Mouse (Mus musculus) spleen, postnatal 4 days (tissue): ENCODE data around the gene Nell2.

Source experiments
- DNase-seq, 2 experiments: peaks; one replicate each; pipeline ENCODE4 v3.0.0; 2022; ENCODE audit warnings: low spot score in 2 of 2

The Nell2 gene

DNA sequence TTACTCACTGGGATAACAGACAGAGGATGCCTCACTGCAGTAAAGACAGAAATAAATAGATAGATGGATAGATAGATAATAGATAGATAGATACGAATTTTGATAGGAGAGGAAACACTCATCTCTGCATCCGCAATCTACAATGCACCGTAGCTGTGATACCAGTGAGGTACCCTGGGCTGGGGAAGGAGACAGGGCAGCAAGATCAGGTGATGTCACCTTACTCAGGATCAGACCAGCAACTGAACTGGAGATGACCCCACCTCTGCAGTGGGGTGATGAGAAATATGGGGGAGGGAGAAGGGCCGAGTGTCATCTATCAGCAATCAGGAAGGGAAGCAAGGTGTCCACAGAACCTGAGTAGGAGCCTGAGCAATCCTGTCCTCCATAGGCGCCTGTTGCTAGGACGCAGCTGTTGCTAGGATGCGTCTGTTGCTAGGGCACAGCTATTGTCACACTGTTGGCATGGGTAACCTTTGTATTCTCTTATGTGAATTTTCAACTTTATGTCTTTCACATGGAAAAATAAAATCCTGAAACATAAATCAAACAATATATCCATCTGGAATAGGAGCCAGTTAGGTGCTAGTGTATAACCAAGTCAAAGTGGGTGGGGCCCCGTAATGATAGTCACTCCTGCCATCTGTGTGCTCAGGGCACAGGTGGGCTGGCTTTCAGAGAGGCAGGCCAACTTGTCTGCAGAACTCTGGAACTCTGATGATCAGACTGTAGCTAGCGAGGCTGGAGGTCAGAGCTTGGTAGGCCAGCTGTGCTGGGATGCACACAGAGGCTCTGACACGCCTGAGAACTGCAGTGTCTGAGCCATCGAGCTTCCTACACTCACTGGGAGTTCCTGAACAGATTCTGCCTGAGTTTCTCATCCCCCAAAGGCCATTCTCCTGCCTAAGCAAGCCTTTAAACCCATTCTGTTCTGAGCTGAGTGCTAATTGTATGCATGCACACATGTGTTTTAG, 193.7 kb downstream of the Nell2 start:
- no peak for DNase-seq

- no peak for DNase-seq
Observed at GRCm38 (mm10) chr15:95333229-95333628, 195.1 kb downstream of the Nell2 start.

GRCm38 (mm10) chr15:95330926-95331325, 197.4 kb downstream of the Nell2 start:
- DNase-seq = no peak

- DNase-seq = no peak
Observed at GRCm38 (mm10) chr15:95322744-95323143, 205.6 kb downstream of the Nell2 start.

DNA sequence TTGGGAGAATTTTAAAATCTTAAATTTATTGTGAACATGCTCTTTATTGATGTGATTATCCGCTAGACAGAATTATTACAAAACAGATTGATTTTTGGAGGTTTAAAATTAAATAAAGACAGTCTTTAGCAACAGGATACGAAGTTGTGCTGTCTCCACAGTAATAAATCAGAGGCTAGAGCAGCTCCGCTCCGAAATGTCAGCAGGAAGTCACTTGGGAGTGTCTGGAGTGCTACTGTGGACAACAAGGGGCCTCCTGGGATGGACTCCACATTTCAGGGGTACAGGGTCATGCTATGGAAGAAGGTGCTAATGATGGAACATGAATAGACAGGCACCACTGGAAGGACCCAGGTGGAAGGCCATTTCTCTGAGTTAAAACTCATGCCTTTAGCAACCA, 211.7 kb downstream of the Nell2 start:
- peak in 1 of 2 experiments; percentile 17 for DNase-seq

- DNase-seq = peak in 1 of 2 experiments; percentile 20
Observed at GRCm38 (mm10) chr15:95314808-95315145, 213.6 kb downstream of the Nell2 start.

DNA sequence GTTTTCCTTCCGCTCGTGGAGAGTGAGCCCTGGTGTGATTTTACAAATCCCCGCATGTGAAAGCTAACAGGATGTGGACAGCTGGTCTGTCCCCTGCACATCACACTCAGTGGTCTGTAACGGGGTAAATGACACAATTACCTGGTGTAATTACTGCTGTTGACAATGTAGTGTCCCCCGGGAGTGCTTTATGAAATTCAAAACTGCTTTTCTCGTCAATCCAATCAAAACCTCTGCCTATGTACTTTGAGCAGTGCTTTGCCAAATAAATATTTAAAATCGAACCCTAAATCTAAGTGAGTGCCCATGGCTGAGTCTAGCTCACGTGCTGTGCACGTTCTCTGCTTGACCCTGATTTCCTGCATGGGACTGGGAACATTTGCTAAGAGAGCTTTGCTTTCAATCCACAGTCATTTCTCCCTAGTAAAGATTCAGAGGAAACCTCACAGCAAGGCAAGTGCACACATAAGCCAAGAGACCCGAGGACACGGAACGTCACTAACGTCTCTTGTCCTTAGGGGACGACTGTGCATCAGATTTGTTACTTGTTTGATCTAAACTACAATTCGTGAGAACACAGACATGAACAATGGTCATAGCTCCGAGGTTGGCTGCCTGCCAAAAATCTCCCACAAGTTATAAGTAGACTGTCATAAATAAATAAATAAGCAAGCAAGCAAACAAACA, 214.1 kb downstream of the Nell2 start:
- DNase-seq = peak in 1 of 2 experiments; percentile 28

DNA sequence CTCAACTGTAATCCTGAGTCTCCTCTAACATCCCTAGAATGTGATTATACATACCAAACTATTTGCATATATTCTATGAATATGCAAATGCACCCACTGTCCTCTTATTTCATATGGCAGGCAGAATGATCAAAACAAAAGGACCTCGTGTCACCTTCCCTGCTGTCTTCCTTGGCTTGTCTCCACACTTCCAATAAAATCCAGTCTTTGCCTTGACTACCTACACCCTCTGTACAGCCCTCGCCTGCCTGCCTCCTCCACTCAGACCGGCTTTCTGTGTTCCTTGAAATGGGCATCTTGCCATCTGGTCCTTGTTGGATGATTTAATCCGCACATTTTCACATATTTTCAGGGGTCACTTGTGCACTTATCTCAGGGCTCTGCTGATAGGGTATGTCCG, 215.1 kb downstream of the Nell2 start:
- peak in 1 of 2 experiments; percentile 17 for DNase-seq

DNA sequence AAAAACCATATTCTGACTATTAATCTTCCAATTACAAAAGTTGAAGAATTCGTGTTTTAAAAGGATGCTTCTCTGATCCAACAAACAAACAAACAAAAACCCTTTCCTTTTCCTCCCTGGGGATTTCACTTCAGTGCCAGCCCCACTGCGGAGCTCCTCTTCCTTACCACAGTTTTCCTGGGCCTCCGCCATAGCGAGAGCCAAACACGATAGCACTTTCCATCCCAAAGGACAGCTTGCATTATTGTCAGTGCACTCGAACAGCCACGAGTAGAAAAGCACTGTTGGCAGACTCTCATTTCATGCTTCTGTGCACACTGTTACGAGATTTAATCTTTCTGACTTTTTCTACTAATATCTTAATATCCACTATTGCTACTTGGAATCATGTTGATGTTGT, 224.3 kb downstream of the Nell2 start:
- no peak for DNase-seq

DNA sequence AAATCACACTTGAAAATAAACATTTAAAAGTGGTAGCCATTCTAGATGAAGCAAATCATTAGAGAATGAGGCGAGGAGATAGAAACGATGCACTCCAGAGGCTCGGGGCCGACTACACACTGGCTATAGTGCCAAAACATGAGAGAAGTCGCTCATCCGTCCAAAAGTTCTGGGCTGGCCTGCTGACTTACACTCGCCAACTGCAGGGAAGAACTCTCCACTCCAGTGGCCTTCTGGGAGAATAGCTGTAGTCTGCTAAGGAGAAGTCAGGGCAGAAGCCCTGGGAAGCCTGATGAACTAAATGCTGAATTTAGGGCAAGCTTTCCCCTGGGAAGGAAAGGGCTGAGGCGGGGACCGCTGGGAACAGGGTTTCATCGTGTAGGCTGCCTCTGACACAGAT, 231.8 kb downstream of the Nell2 start:
- DNase-seq = no peak

- no peak for DNase-seq
Observed at GRCm38 (mm10) chr15:95289047-95289446, 239.3 kb downstream of the Nell2 start.

- no peak for DNase-seq
Observed at GRCm38 (mm10) chr15:95285199-95285598, 243.2 kb downstream of the Nell2 start.

GRCm38 (mm10) chr15:95280986-95281385, 247.4 kb downstream of the Nell2 start:
- DNase-seq = no peak

DNA sequence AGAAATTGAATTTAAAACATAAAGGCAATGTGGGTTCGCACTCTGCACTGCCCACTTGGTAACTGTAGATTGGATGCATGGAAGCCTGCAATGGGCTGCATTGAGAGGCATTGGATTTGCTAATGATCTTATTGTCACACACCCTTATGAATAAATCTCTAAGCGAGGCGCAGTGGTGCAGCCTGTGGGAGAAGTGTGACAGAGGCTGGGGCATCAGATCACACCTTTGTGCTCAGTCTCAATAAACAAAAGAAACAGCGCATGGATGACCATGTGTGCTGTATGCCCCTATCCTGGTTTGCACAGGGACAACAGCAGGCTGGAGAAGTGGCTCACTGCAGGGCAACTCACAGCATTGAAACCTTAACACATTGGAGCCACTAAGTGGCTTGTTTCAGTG, 250.4 kb downstream of the Nell2 start:
- DNase-seq = no peak

DNA sequence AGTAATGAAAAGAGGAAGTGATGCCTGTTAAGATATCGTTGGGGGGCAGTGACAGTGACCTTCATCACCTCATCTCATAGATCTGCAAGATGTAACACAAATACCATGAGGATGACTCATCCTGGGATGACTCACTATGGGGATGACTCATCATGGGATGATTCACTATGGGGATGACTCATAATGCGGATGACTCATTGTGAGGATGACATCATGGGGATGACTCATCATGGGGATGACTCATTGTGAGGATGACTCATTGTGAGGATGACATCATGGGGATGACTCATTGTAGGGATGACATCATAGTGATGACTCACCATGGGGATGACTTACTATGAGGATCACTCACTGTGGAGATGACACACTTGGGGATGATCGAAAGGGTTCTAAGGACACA, 251.8 kb downstream of the Nell2 start:
- no peak for DNase-seq

- no peak for DNase-seq
Observed at GRCm38 (mm10) chr15:95275553-95275952, 252.8 kb downstream of the Nell2 start.

DNA sequence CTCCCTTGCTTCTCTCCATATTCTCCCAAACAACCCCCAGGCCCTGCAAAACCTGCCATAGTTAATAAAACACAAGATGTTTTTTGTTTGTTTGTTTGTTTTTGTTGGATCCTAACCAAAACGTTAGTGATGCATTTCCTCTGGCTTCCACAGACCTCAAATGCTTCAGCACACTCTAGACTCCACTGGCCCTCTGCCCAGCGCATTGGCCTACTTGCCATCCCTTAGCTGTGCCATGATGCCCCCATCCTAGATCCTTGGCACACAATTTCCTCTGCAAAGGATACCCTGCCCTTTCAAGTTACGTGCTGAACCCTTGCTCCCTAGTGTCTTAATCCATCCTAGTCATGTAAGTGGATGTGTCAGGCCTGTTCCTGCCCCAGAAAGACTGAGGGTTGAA, 255.1 kb downstream of the Nell2 start:
- DNase-seq = no peak

DNA sequence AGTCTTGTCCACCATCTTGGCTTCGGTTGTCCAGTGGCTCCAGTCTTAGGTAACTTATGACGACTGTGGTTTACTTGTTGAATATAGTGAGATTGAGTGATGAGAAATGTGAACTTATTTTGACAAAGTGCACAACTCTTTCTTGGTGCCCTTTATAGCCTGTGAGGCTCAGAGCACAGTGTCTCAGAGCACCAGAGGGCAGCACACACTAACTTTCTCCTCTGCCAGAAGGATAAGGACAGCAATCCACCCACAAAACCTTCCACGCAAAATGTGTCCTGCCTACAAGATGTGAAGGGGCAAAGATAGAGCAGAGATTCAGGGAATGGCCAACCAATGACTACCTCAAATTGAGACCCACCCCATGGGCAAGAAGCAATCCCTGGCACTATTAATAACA, 256.2 kb downstream of the Nell2 start:
- no peak for DNase-seq

DNA sequence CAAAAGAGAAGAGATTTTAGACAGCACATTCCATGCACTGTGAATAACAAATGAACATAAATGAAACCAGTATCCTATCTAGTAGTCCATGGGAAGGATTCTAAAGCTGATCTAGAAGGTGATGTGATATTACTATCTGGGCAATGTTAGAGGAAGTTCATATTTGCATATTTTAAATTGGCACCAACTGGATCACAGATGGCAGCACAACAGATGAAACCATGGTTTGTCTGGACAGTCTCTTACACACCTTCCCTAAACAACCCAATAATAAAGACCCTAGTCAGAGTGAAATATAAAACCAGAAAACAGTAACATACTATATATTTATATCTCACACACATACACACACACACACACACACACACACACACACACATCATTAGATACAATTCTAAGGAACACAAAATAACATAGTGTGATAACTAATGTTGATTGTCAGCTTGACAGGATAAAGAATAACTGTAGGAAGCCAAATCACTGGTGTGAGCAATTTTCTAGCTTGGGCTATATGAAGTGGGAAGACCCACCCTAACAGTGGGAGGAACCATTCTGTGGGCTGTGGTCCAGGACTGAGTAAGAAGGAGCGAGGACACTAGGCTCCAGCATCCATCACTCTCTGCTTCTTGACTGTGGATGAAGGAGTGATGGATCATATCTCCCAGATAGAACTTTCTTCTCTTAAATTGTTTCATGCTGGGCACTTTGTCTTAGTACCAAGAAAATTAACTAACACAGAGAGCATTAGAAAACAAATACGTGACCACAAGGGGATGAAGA, 268.5 kb downstream of the Nell2 start:
- DNase-seq = no peak

- no peak for DNase-seq
Observed at GRCm38 (mm10) chr15:95257131-95257530, 271.2 kb downstream of the Nell2 start.

DNA sequence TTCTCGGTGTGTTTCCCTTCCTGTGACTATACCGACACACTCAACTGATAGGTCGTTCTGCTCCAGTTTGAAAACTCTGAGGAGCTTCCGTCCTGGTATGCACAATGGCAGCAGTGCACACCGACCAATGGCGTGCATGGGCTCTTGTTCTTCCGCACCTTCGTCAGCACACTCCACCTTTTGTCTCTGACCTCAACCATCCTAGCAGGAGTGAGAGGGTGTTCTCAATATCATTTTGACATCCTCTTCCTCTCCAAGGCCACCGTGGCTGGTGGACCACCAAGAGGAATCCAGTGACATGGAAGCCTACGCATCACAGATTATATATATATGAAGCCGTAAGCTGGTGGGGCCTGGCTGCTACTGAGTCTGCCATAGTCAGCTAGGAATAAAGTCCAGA, 282.8 kb downstream of the Nell2 start:
- no peak for DNase-seq

- DNase-seq = no peak
Observed at GRCm38 (mm10) chr15:95243876-95244275, 284.5 kb downstream of the Nell2 start.
